Mouse (Mus musculus): ENCODE data around the gene Acsm5. TPM values are rescaled to one million over a fixed set of nuclear protein-coding genes. Genes with fewer than 3 reads are reported as not detected.

Acsm5 gene
- polyA plus RNA-seq, 1 experiment from 2014 or later, result not detected

GRCm38 (mm10) chr7:119515492-119516271 is 3.6 kb upstream of the Acsm5 start:
- Histone ChIP-seq H3K4me1 (ENCODE audit: control insufficient read depth, insufficient read depth, low read length) (no peaks in the 10 kb centered on the region), H3K9ac (replicated peaks; ENCODE audit: low read length) (no peak overlapping the region), H3K36me3 (replicated peaks; ENCODE audit: control insufficient read depth, insufficient read depth, low read depth, low read length) (no peaks in the 10 kb centered on the region), H3K4me2 (ENCODE audit: low read depth, low read length) (no peak overlapping the region), H3K9me3 (replicated peaks; ENCODE audit: control insufficient read depth, low read length) (no peaks in the 10 kb centered on the region), H3K27me3 (ENCODE audit: control insufficient read depth, insufficient read depth, low read length) (no peaks in the 10 kb centered on the region), H3K27ac (replicated peaks; ENCODE audit: low read depth, low read length) (no peak overlapping the region), H3K4me3 (ENCODE audit: low read depth, low read length) (no peak overlapping the region)
- DNase-seq (ENCODE audit: low spot score) (peak; percentile 63), ATAC-seq (replicated peaks; ENCODE audit: insufficient number of reproducible peaks, low FRiP score, low TSS enrichment, low read depth) (0 out of 2 replicates have a peak, but pooled peaks have one; percentile 21)
- WGBS, result 66% methylated on average over 10 of the region's 10 CpGs

- Histone ChIP-seq H3K4me2 (ENCODE audit: low read depth, low read length) (no peak overlapping the region), H3K9ac (replicated peaks; ENCODE audit: low read length) (no peak overlapping the region), H3K4me3 (ENCODE audit: low read depth, low read length) (no peak overlapping the region), H3K9me3 (replicated peaks; ENCODE audit: control insufficient read depth, low read length) (no peaks in the 10 kb centered on the region), H3K36me3 (replicated peaks; ENCODE audit: control insufficient read depth, insufficient read depth, low read depth, low read length) (no peaks in the 10 kb centered on the region), H3K27me3 (ENCODE audit: control insufficient read depth, insufficient read depth, low read length) (no peaks in the 10 kb centered on the region), H3K4me1 (ENCODE audit: control insufficient read depth, insufficient read depth, low read length) (no peaks in the 10 kb centered on the region), H3K27ac (replicated peaks; ENCODE audit: low read depth, low read length) (no peak overlapping the region)
- no peak for DNase-seq (ENCODE audit: low spot score)
- no peak for ATAC-seq (replicated peaks; ENCODE audit: insufficient number of reproducible peaks, low FRiP score, low TSS enrichment, low read depth)
- 89% methylated on average over 7 of the region's 7 CpGs for WGBS
Measured at GRCm38 (mm10) chr7:119516272-119516558, 3.0 kb upstream of the Acsm5 start.

- H3K36me3 ChIP-seq (replicated peaks; ENCODE audit: control insufficient read depth, insufficient read depth, low read depth, low read length), result no peaks in the 10 kb centered on the region
- no peak overlapping the region for H3K27ac ChIP-seq (replicated peaks; ENCODE audit: low read depth, low read length)
- H3K4me1 ChIP-seq (ENCODE audit: control insufficient read depth, insufficient read depth, low read length), result no peaks in the 10 kb centered on the region
- peak; percentile 71 for DNase-seq (ENCODE audit: low spot score)
- no peak for ATAC-seq (replicated peaks; ENCODE audit: insufficient number of reproducible peaks, low FRiP score, low TSS enrichment, low read depth)
- WGBS, result 53% methylated on average over 5 of the region's 5 CpGs
- no peak overlapping the region for H3K4me2 ChIP-seq (ENCODE audit: low read depth, low read length)
- H3K9me3 ChIP-seq (replicated peaks; ENCODE audit: control insufficient read depth, low read length), result no peaks in the 10 kb centered on the region
- no peaks in the 10 kb centered on the region for H3K27me3 ChIP-seq (ENCODE audit: control insufficient read depth, insufficient read depth, low read length)
- no peak overlapping the region for H3K9ac ChIP-seq (replicated peaks; ENCODE audit: low read length)
- no peak overlapping the region for H3K4me3 ChIP-seq (ENCODE audit: low read depth, low read length)
Measured at GRCm38 (mm10) chr7:119519654-119520053, 391 bp downstream of the Acsm5 start.

- DNase-seq (ENCODE audit: low spot score) (no peak), ATAC-seq (replicated peaks; ENCODE audit: insufficient number of reproducible peaks, low FRiP score, low TSS enrichment, low read depth) (no peak)
- H3K27me3 ChIP-seq (ENCODE audit: control insufficient read depth, insufficient read depth, low read length), result no peaks in the 10 kb centered on the region
- no peak overlapping the region for H3K27ac ChIP-seq (replicated peaks; ENCODE audit: low read depth, low read length)
- no peak overlapping the region for H3K9ac ChIP-seq (replicated peaks; ENCODE audit: low read length)
- H3K4me3 ChIP-seq (ENCODE audit: low read depth, low read length), result no peak overlapping the region
- no peaks in the 10 kb centered on the region for H3K36me3 ChIP-seq (replicated peaks; ENCODE audit: control insufficient read depth, insufficient read depth, low read depth, low read length)
- 82% methylated on average over 3 of the region's 3 CpGs for WGBS
- H3K4me2 ChIP-seq (ENCODE audit: low read depth, low read length), result no peak overlapping the region
- no peaks in the 10 kb centered on the region for H3K9me3 ChIP-seq (replicated peaks; ENCODE audit: control insufficient read depth, low read length)
- H3K4me1 ChIP-seq (ENCODE audit: control insufficient read depth, insufficient read depth, low read length), result no peaks in the 10 kb centered on the region
Measured at GRCm38 (mm10) chr7:119521816-119522215, 2.6 kb downstream of the Acsm5 start.

- Histone ChIP-seq H3K4me2 (ENCODE audit: low read depth, low read length) (no peak overlapping the region), H3K4me1 (ENCODE audit: control insufficient read depth, insufficient read depth, low read length) (no peaks in the 10 kb centered on the region), H3K9ac (replicated peaks; ENCODE audit: low read length) (no peak overlapping the region), H3K4me3 (ENCODE audit: low read depth, low read length) (no peak overlapping the region), H3K27ac (replicated peaks; ENCODE audit: low read depth, low read length) (no peak overlapping the region), H3K36me3 (replicated peaks; ENCODE audit: control insufficient read depth, insufficient read depth, low read depth, low read length) (no peaks in the 10 kb centered on the region), H3K27me3 (ENCODE audit: control insufficient read depth, insufficient read depth, low read length) (no peaks in the 10 kb centered on the region), H3K9me3 (replicated peaks; ENCODE audit: control insufficient read depth, low read length) (no peaks in the 10 kb centered on the region)
- ATAC-seq (replicated peaks; ENCODE audit: insufficient number of reproducible peaks, low FRiP score, low TSS enrichment, low read depth) (no peak), DNase-seq (ENCODE audit: low spot score) (no peak)
- WGBS, result 84% methylated on average over 1 of the region's 1 CpGs
Measured at GRCm38 (mm10) chr7:119522385-119522784, 3.1 kb downstream of the Acsm5 start.

- H3K27me3 ChIP-seq (ENCODE audit: control insufficient read depth, insufficient read depth, low read length), result no peaks in the 10 kb centered on the region
- no peak within 1 kb of the TSS for H3K27ac ChIP-seq (replicated peaks; ENCODE audit: low read depth, low read length)
- H3K4me1 ChIP-seq (ENCODE audit: control insufficient read depth, insufficient read depth, low read length), result no peaks in the 10 kb centered on the region
- no peaks in the 10 kb centered on the region for H3K36me3 ChIP-seq (replicated peaks; ENCODE audit: control insufficient read depth, insufficient read depth, low read depth, low read length)
- no peak for ATAC-seq (replicated peaks; ENCODE audit: insufficient number of reproducible peaks, low FRiP score, low TSS enrichment, low read depth)
- H3K4me3 ChIP-seq (ENCODE audit: low read depth, low read length), result no peak within 1 kb of the TSS
- DNase-seq (ENCODE audit: low spot score), result no peak
- no peaks in the 10 kb centered on the region for H3K9me3 ChIP-seq (replicated peaks; ENCODE audit: control insufficient read depth, low read length)
- no peak within 1 kb of the TSS for H3K9ac ChIP-seq (replicated peaks; ENCODE audit: low read length)
- 67% methylated on average over 4 of the region's 4 CpGs for WGBS
- no peak within 1 kb of the TSS for H3K4me2 ChIP-seq (ENCODE audit: low read depth, low read length)
Measured at GRCm38 (mm10) chr7:119523389-119523788, 4.1 kb downstream of the Acsm5 start, which contains the start of gene Pdilt. Pdilt (minus strand) TSS chr7:119523489.

GRCm38 (mm10) chr7:119525881-119526281 is 6.6 kb downstream of the Acsm5 start:
- H3K27me3 ChIP-seq (ENCODE audit: control insufficient read depth, insufficient read depth, low read length), result no peaks in the 10 kb centered on the region
- no peak for ATAC-seq (replicated peaks; ENCODE audit: insufficient number of reproducible peaks, low FRiP score, low TSS enrichment, low read depth)
- H3K4me3 ChIP-seq (ENCODE audit: low read depth, low read length), result no peak overlapping the region
- no peaks in the 10 kb centered on the region for H3K4me1 ChIP-seq (ENCODE audit: control insufficient read depth, insufficient read depth, low read length)
- H3K36me3 ChIP-seq (replicated peaks; ENCODE audit: control insufficient read depth, insufficient read depth, low read depth, low read length), result no peaks in the 10 kb centered on the region
- no peaks in the 10 kb centered on the region for H3K9me3 ChIP-seq (replicated peaks; ENCODE audit: control insufficient read depth, low read length)
- DNase-seq (ENCODE audit: low spot score), result no peak
- H3K27ac ChIP-seq (replicated peaks; ENCODE audit: low read depth, low read length), result no peak overlapping the region
- H3K4me2 ChIP-seq (ENCODE audit: low read depth, low read length), result no peak overlapping the region
- H3K9ac ChIP-seq (replicated peaks; ENCODE audit: low read length), result no peak overlapping the region
- WGBS, result 63% methylated on average over 2 of the region's 2 CpGs

- Histone ChIP-seq H3K9ac (replicated peaks; ENCODE audit: low read length) (no peak overlapping the region), H3K4me3 (ENCODE audit: low read depth, low read length) (no peak overlapping the region), H3K4me2 (ENCODE audit: low read depth, low read length) (no peak overlapping the region), H3K36me3 (replicated peaks; ENCODE audit: control insufficient read depth, insufficient read depth, low read depth, low read length) (no peaks in the 10 kb centered on the region), H3K27me3 (ENCODE audit: control insufficient read depth, insufficient read depth, low read length) (no peaks in the 10 kb centered on the region), H3K27ac (replicated peaks; ENCODE audit: low read depth, low read length) (no peak overlapping the region), H3K9me3 (replicated peaks; ENCODE audit: control insufficient read depth, low read length) (no peaks in the 10 kb centered on the region), H3K4me1 (ENCODE audit: control insufficient read depth, insufficient read depth, low read length) (no peaks in the 10 kb centered on the region)
- ATAC-seq (replicated peaks; ENCODE audit: insufficient number of reproducible peaks, low FRiP score, low TSS enrichment, low read depth) (no peak), DNase-seq (ENCODE audit: low spot score) (no peak)
- WGBS, result 68% methylated on average over 13 of the region's 13 CpGs
Measured at GRCm38 (mm10) chr7:119526486-119526885, 7.2 kb downstream of the Acsm5 start.

All from embryonic facial prominence, embryonic 11.5 days (tissue).